Mouse (Mus musculus) midbrain, embryonic 14.5 days (tissue): ENCODE measurements around the gene Ahnak2. TPM values are rescaled to one million over a fixed set of nuclear protein-coding genes. Genes with fewer than 3 reads are reported as not detected.

Experiments
- ATAC-seq: fragments of 200-750 bp; cut with Nextera tagmentation; 2 replicates; pipeline ENCODE4 v1.8.0; 2017; ENCODE audit warnings: moderate number of reproducible peaks, moderate library complexity; ENCODE audit not compliant: low FRiP score, low TSS enrichment
- DNase-seq: peaks from one replicate; pipeline ENCODE4 v3.0.0-alpha.2; 2015
- H3K27ac ChIP-seq: fragments of 300-500 bp; sonication (generic); replicated peaks from 2 replicates; pipeline ENCODE4 v1.5.1; 2014; ENCODE audit warnings: mild to moderate bottlenecking, low read depth, low read length, moderate library complexity
- H3K27me3 ChIP-seq: fragments of 300-500 bp; sonication (generic); 2 replicates; pipeline ENCODE4 v1.6.1; 2014; ENCODE audit warnings: low read length, control low read depth, mixed read lengths; ENCODE audit not compliant: control insufficient read depth, insufficient read depth
- H3K36me3 ChIP-seq: fragments of 300-500 bp; sonication (generic); 2 replicates; pipeline ENCODE4 v1.6.1; 2014; ENCODE audit warnings: low read length, control low read depth; ENCODE audit not compliant: control insufficient read depth, insufficient read depth
- H3K4me1 ChIP-seq: fragments of 300-500 bp; sonication (generic); 2 replicates; pipeline ENCODE4 v1.6.1; 2014; ENCODE audit warnings: mild to moderate bottlenecking, antibody characterized with exemption, low read length, control low read depth; ENCODE audit not compliant: control insufficient read depth, insufficient read depth
- H3K4me2 ChIP-seq: fragments of 300-500 bp; sonication (generic); 2 replicates; pipeline ENCODE4 v1.6.1; 2014; ENCODE audit warnings: mild to moderate bottlenecking, low read length, moderate library complexity
- H3K4me3 ChIP-seq: fragments of 300-500 bp; sonication (generic); replicated peaks from 2 replicates; pipeline ENCODE4 v1.5.1; 2014; ENCODE audit warnings: low read depth, low read length
- H3K9ac ChIP-seq: fragments of 300-500 bp; sonication (generic); replicated peaks from 2 replicates; pipeline ENCODE4 v1.6.1; 2014; ENCODE audit warnings: mild to moderate bottlenecking, low read length, moderate library complexity
- H3K9me3 ChIP-seq: fragments of 300-500 bp; sonication (generic); 2 replicates; pipeline ENCODE4 v1.6.1; 2016; ENCODE audit warnings: low read length, control low read depth, mixed read lengths; ENCODE audit not compliant: control insufficient read depth
- WGBS: fragments of 180-500 bp; shearing (Covaris S2); extraction: QIAGEN DNeasy Blood & Tissue Kit; methylation state at CpG from one replicate; pipeline ENCODE4 v1.1.7; 2014; 5-methylcytosine and 5-hydroxymethylcytosine counted together
- polyA plus RNA-seq: library from polyadenylated mRNA; unstranded; fragments of >200 nt; fragmentation: Nextera tagmentation; extraction: Ambion mirVana; gene quantifications from 2 replicates; pipeline ENCODE4 v1.2.1, GENCODE M21; 2014

The Ahnak2 gene
- polyA plus RNA-seq, 1 experiment from 2014 or later: 0.75 TPM

- Histone ChIP-seq H3K4me2 (no peak overlapping the region), H3K9ac (no peak overlapping the region), H3K9me3 (no peaks in the 10 kb centered on the region), H3K27ac (no peak overlapping the region), H3K36me3 (peaks cover 87% of the 10 kb centered on the region), H3K4me1 (no peaks in the 10 kb centered on the region), H3K4me3 (no peak overlapping the region), H3K27me3 (no peaks in the 10 kb centered on the region)
- ATAC-seq: no peak
- no peak for DNase-seq
- 90% methylated on average over 31 of the region's 31 CpGs for WGBS
These were observed 64.0 kb downstream of the Ahnak2 start for GRCm38 (mm10) chr12:112738281-112739022.

GRCm38 (mm10) chr12:112737761-112738160 is 64.7 kb downstream of the Ahnak2 start:
- Histone ChIP-seq H3K9me3 (no peaks in the 10 kb centered on the region), H3K27ac (no peak overlapping the region), H3K9ac (no peak overlapping the region), H3K4me3 (no peak overlapping the region), H3K4me1 (no peaks in the 10 kb centered on the region), H3K36me3 (peaks cover 91% of the 10 kb centered on the region), H3K27me3 (no peaks in the 10 kb centered on the region), H3K4me2 (no peak overlapping the region)
- DNase-seq: peak; percentile 25
- WGBS: 91% methylated on average over 14 of the region's 14 CpGs
- ATAC-seq: no peak

GRCm38 (mm10) chr12:112737081-112737480 is 65.4 kb downstream of the Ahnak2 start:
- no peak overlapping the region for H3K27ac ChIP-seq
- H3K4me1 ChIP-seq: no peaks in the 10 kb centered on the region
- no peak overlapping the region for H3K4me2 ChIP-seq
- DNase-seq: no peak
- H3K4me3 ChIP-seq: no peak overlapping the region
- 89% methylated on average over 7 of the region's 7 CpGs for WGBS
- no peak for ATAC-seq
- H3K27me3 ChIP-seq: no peaks in the 10 kb centered on the region
- no peaks in the 10 kb centered on the region for H3K9me3 ChIP-seq
- H3K36me3 ChIP-seq: peaks cover 94% of the 10 kb centered on the region
- H3K9ac ChIP-seq: no peak overlapping the region

GRCm38 (mm10) chr12:112736636-112736925 is 65.9 kb downstream of the Ahnak2 start:
- H3K9me3 ChIP-seq: no peaks in the 10 kb centered on the region
- H3K36me3 ChIP-seq: peaks cover 99% of the 10 kb centered on the region
- H3K27me3 ChIP-seq: no peaks in the 10 kb centered on the region
- H3K4me3 ChIP-seq: no peak overlapping the region
- no peak overlapping the region for H3K9ac ChIP-seq
- DNase-seq: no peak
- WGBS: 90% methylated on average over 10 of the region's 10 CpGs
- ATAC-seq: no peak
- H3K27ac ChIP-seq: no peak overlapping the region
- H3K4me1 ChIP-seq: no peaks in the 10 kb centered on the region
- H3K4me2 ChIP-seq: no peak overlapping the region

- no peak for ATAC-seq
- Histone ChIP-seq H3K4me3 (no peak overlapping the region), H3K9me3 (no peaks in the 10 kb centered on the region), H3K36me3 (peaks cover 100% of the 10 kb centered on the region), H3K9ac (no peak overlapping the region), H3K4me2 (no peak overlapping the region), H3K27ac (no peak overlapping the region), H3K27me3 (no peaks in the 10 kb centered on the region), H3K4me1 (no peaks in the 10 kb centered on the region)
- 86% methylated on average over 29 of the region's 29 CpGs for WGBS
- DNase-seq: no peak
These were observed 66.4 kb downstream of the Ahnak2 start for GRCm38 (mm10) chr12:112735896-112736635.

GRCm38 (mm10) chr12:112734881-112735655 is 67.4 kb downstream of the Ahnak2 start:
- WGBS: 86% methylated on average over 19 of the region's 19 CpGs
- H3K36me3 ChIP-seq: peaks cover 90% of the 10 kb centered on the region
- DNase-seq: no peak

GRCm38 (mm10) chr12:112734108-112734820 is 68.2 kb downstream of the Ahnak2 start:
- Histone ChIP-seq H3K4me2 (no peak overlapping the region), H3K36me3 (peaks cover 88% of the 10 kb centered on the region), H3K9me3 (no peaks in the 10 kb centered on the region), H3K4me3 (no peak overlapping the region), H3K9ac (no peak overlapping the region), H3K4me1 (no peaks in the 10 kb centered on the region), H3K27me3 (no peaks in the 10 kb centered on the region), H3K27ac (no peak overlapping the region)
- ATAC-seq: no peak
- 91% methylated on average over 2 of the region's 2 CpGs for WGBS
- DNase-seq: no peak

More at GRCm38 (mm10) chr12:112734881-112735655, 67.4 kb downstream of the Ahnak2 start:
- Histone ChIP-seq H3K4me2 (no peak overlapping the region), H3K4me3 (no peak overlapping the region), H3K4me1 (no peaks in the 10 kb centered on the region), H3K27me3 (no peaks in the 10 kb centered on the region), H3K9ac (no peak overlapping the region), H3K27ac (no peak overlapping the region), H3K9me3 (no peaks in the 10 kb centered on the region)
- ATAC-seq: no peak

- H3K27me3 ChIP-seq: no peaks in the 10 kb centered on the region
- no peaks in the 10 kb centered on the region for H3K4me1 ChIP-seq
- H3K4me3 ChIP-seq: no peak overlapping the region
- no peak overlapping the region for H3K27ac ChIP-seq
- WGBS: 92% methylated on average over 10 of the region's 10 CpGs
- H3K4me2 ChIP-seq: no peak overlapping the region
- ATAC-seq (no peak), DNase-seq (no peak)
- no peak overlapping the region for H3K9ac ChIP-seq
- no peaks in the 10 kb centered on the region for H3K9me3 ChIP-seq
- H3K36me3 ChIP-seq: peaks cover 76% of the 10 kb centered on the region
These were observed 69.9 kb downstream of the Ahnak2 start for GRCm38 (mm10) chr12:112732591-112732990.
